Mouse (Mus musculus) hindbrain, embryonic 14.5 days (tissue): ENCODE data around the gene Pex14. TPM values are rescaled to one million over a fixed set of nuclear protein-coding genes. Genes with fewer than 3 reads are reported as not detected.
A peak's percentile ranks its signal among the peaks of the same experiment; 100 is the strongest.

Source experiments
- ATAC-seq: fragments of 200-750 bp; cut with Nextera tagmentation; 2 replicates; pipeline ENCODE4 v1.8.0; 2017; ENCODE audit warnings: moderate number of reproducible peaks, mild to moderate bottlenecking, moderate TSS enrichment, moderate library complexity; ENCODE audit not compliant: low FRiP score
- DNase-seq: peaks from one replicate; pipeline ENCODE4 v3.0.0-alpha.2; 2015; ENCODE audit warnings: low spot score
- H3K27ac ChIP-seq: fragments of 300-500 bp; sonication (generic); 2 replicates; pipeline ENCODE4 v1.5.1; 2014; ENCODE audit warnings: mild to moderate bottlenecking, moderate library complexity
- H3K27me3 ChIP-seq: fragments of 300-500 bp; sonication (generic); 2 replicates; pipeline ENCODE4 v1.6.1; 2014; ENCODE audit warnings: mild to moderate bottlenecking, low read length, mixed read lengths; ENCODE audit not compliant: control insufficient read depth, insufficient read depth
- H3K36me3 ChIP-seq: fragments of 300-500 bp; sonication (generic); replicated peaks from 2 replicates; pipeline ENCODE4 v1.6.1; 2014; ENCODE audit not compliant: control insufficient read depth, insufficient read depth
- H3K4me1 ChIP-seq: fragments of 300-500 bp; sonication (generic); replicated peaks from 2 replicates; pipeline ENCODE4 v1.6.1; 2014; ENCODE audit warnings: antibody characterized with exemption, low read length, mixed read lengths; ENCODE audit not compliant: control insufficient read depth, insufficient read depth
- H3K4me2 ChIP-seq: fragments of 300-500 bp; sonication (generic); replicated peaks from 2 replicates; pipeline ENCODE4 v1.6.1; 2014; ENCODE audit warnings: mild to moderate bottlenecking, moderate library complexity
- H3K4me3 ChIP-seq: fragments of 300-500 bp; sonication (generic); replicated peaks from 2 replicates; pipeline ENCODE4 v1.5.1; 2014; ENCODE audit warnings: mild to moderate bottlenecking, low read length
- H3K9ac ChIP-seq: fragments of 300-500 bp; sonication (generic); 2 replicates; pipeline ENCODE4 v1.6.1; 2014
- H3K9me3 ChIP-seq: fragments of 300-500 bp; sonication (generic); 2 replicates; pipeline ENCODE4 v1.6.1; 2016; ENCODE audit warnings: low read length; ENCODE audit not compliant: control insufficient read depth
- WGBS: fragments of 180-500 bp; shearing (Covaris S2); extraction: QIAGEN DNeasy Blood & Tissue Kit; methylation state at CpG from one replicate; pipeline ENCODE4 v1.1.7; 2014; 5-methylcytosine and 5-hydroxymethylcytosine counted together
- polyA plus RNA-seq: library from polyadenylated mRNA; unstranded; fragments of >200 nt; fragmentation: Nextera tagmentation; extraction: Ambion mirVana; gene quantifications from 2 replicates; pipeline ENCODE4 v1.2.1, GENCODE M21; 2014

The Pex14 gene
- polyA plus RNA-seq, 1 experiment from 2014 or later, result 47.0 TPM

DNA sequence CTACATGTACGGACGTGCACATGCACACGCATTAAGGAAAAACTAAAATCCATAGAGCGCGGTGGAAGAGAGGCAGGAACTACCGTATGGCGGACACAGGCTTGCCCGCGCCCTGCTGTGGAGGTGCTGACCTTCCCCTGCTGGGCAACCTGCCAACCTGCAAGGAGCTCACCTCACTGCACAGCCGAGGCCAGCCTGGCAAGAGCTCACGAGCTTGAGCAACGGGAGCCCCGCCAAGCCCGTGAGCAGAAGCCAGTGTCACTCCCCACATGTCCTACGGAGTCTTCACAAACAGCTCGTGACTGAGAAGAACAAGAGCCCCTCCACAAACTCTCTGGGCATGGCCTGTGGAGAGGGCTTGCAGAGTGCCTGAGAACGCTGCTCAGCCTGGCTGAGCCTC is 18.1 kb downstream of the Pex14 start:
- Histone ChIP-seq H3K4me1 (no peaks in the 10 kb centered on the region), H3K27me3 (no peaks in the 10 kb centered on the region), H3K9ac (no peak overlapping the region), H3K27ac (no peak overlapping the region), H3K4me2 (no peak overlapping the region), H3K36me3 (no peaks in the 10 kb centered on the region), H3K4me3 (no peak overlapping the region), H3K9me3 (no peaks in the 10 kb centered on the region)
- 68% methylated on average over 17 of the region's 17 CpGs for WGBS
- DNase-seq (no peak), ATAC-seq (peak; percentile 27; the same call in 1 of the 2 replicates)

DNA sequence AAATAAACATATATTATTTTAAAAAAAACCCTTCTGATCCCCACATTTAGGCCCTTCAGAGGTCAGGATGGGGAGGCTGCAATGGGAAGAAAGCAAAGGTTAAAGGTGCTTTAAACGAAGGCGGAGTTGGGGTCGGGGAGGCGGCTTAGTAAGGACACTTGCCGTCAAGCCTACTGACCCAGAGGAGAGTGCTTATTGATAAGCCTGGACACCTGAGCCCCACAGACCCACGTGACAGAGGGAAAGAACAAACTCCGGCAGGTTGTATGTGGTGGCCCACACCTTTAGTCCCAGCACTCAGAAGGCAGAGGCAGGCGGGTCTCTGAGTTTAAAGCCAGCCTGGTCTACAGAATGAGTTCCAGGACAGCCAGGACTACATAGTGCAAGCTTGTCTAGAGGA is 19.6 kb downstream of the Pex14 start:
- no peaks in the 10 kb centered on the region for H3K9me3 ChIP-seq
- no peak overlapping the region for H3K27ac ChIP-seq
- ATAC-seq (no peak), DNase-seq (no peak)
- peaks cover 5% of the 10 kb centered on the region; the same call in 1 of the 2 replicates for H3K36me3 ChIP-seq
- WGBS, result 95% methylated on average over 8 of the region's 8 CpGs
- no peak overlapping the region for H3K9ac ChIP-seq
- H3K4me1 ChIP-seq, result no peaks in the 10 kb centered on the region; the same call in 1 of the 2 replicates
- H3K27me3 ChIP-seq, result no peaks in the 10 kb centered on the region
- H3K4me2 ChIP-seq, result no peak overlapping the region
- no peak overlapping the region for H3K4me3 ChIP-seq

DNA sequence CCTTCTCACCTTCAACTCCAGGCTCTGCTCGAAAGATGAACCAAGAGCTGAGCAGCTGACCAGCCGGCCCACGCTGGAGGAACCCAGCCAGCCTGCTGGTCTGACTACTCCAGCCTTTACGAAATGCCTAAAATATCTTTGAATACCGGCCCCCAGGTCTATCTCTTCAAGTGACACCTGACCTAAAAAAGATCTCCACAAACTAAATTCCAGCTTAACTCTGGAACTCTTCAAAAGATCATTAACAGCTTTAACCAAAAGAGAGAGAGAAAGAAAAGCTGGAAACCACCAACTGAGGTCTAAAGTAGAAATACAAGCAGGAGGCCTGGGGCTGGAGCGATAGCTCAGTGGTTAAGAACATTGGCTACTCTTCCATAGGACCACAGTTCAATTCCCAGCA is 20.0 kb downstream of the Pex14 start:
- Histone ChIP-seq H3K9ac (no peak overlapping the region), H3K27ac (no peak overlapping the region), H3K9me3 (no peaks in the 10 kb centered on the region), H3K4me2 (no peak overlapping the region), H3K4me3 (no peak overlapping the region), H3K27me3 (no peaks in the 10 kb centered on the region), H3K4me1 (no peaks in the 10 kb centered on the region; the same call in 1 of the 2 replicates), H3K36me3 (peaks cover 10% of the 10 kb centered on the region)
- no peak for ATAC-seq
- WGBS, result 94% methylated on average over 6 of the region's 6 CpGs
- DNase-seq, result no peak

- no peak overlapping the region for H3K27ac ChIP-seq
- H3K4me3 ChIP-seq, result no peak overlapping the region
- no peak for DNase-seq
- WGBS, result 67% methylated on average over 4 of the region's 4 CpGs
- H3K9ac ChIP-seq, result no peak overlapping the region
- H3K4me2 ChIP-seq, result no peak overlapping the region
- no peaks in the 10 kb centered on the region for H3K27me3 ChIP-seq
- H3K36me3 ChIP-seq, result peaks cover 13% of the 10 kb centered on the region
- no peaks in the 10 kb centered on the region; the same call in 1 of the 2 replicates for H3K4me1 ChIP-seq
- ATAC-seq, result no peak
- no peaks in the 10 kb centered on the region for H3K9me3 ChIP-seq
Observed at GRCm38 (mm10) chr4:149078261-149078660, 21.4 kb downstream of the Pex14 start.

- H3K9ac ChIP-seq, result no peak overlapping the region
- no peaks in the 10 kb centered on the region for H3K27me3 ChIP-seq
- ATAC-seq, result peak; percentile 71
- H3K9me3 ChIP-seq, result no peaks in the 10 kb centered on the region
- 20% methylated on average over 10 of the region's 10 CpGs for WGBS
- no peak overlapping the region for H3K4me3 ChIP-seq
- H3K4me1 ChIP-seq, result no peaks in the 10 kb centered on the region; the same call in 1 of the 2 replicates
- H3K36me3 ChIP-seq, result peaks cover 22% of the 10 kb centered on the region
- no peak overlapping the region for H3K4me2 ChIP-seq
- peak; percentile 82 for DNase-seq
- H3K27ac ChIP-seq, result no peak overlapping the region
Observed at GRCm38 (mm10) chr4:149075871-149076575, 23.7 kb downstream of the Pex14 start.

DNA sequence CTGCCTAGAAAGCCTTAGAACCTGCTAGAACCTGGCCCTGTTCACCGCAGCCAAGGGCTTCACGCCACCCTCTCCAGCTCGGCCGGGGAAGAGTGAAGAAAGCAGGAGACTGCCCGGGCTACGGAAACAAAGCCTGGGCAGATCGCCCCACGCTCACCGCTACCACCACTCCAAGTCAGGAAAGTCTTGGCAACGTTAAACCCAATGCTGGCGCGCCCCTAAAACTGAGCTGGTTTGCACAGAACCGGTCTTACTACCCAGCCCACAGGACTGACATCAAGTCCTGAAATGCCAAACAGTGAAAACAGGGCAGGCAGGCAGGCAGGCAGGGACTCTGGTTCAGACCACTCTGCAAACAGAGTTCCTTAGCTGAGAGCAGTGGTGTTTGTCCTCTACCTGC is 24.6 kb downstream of the Pex14 start:
- H3K4me2 ChIP-seq, result no peak overlapping the region
- no peaks in the 10 kb centered on the region for H3K9me3 ChIP-seq
- ATAC-seq (no peak), DNase-seq (no peak)
- H3K27me3 ChIP-seq, result no peaks in the 10 kb centered on the region
- peaks cover 22% of the 10 kb centered on the region for H3K36me3 ChIP-seq
- H3K9ac ChIP-seq, result no peak overlapping the region
- no peak overlapping the region for H3K4me3 ChIP-seq
- H3K4me1 ChIP-seq, result no peaks in the 10 kb centered on the region; the same call in 1 of the 2 replicates
- 98% methylated on average over 13 of the region's 13 CpGs for WGBS
- H3K27ac ChIP-seq, result no peak overlapping the region; the same call in 1 of the 2 replicates

GRCm38 (mm10) chr4:149066672-149067551 is 32.8 kb downstream of the Pex14 start:
- no peaks in the 10 kb centered on the region for H3K27me3 ChIP-seq
- ATAC-seq (peak; percentile 43), DNase-seq (peak; percentile 45)
- WGBS, result 78% methylated on average over 22 of the region's 22 CpGs
- 0 out of 2 replicates have a peak overlapping the region, but pooled peaks have one; percentile 49 for H3K27ac ChIP-seq
- no peak overlapping the region for H3K4me2 ChIP-seq
- no peak overlapping the region for H3K4me3 ChIP-seq
- H3K9me3 ChIP-seq, result no peaks in the 10 kb centered on the region
- H3K36me3 ChIP-seq, result peaks cover 1% of the 10 kb centered on the region; the same call in 1 of the 2 replicates
- H3K9ac ChIP-seq, result 0 out of 2 replicates have a peak overlapping the region, but pooled peaks have one; percentile 29
- H3K4me1 ChIP-seq, result peaks cover 6% of the 10 kb centered on the region

GRCm38 (mm10) chr4:149064061-149064854 is 35.4 kb downstream of the Pex14 start:
- no peak overlapping the region for H3K9ac ChIP-seq
- no peak overlapping the region for H3K4me3 ChIP-seq
- H3K36me3 ChIP-seq, result no peaks in the 10 kb centered on the region
- H3K4me2 ChIP-seq, result no peak overlapping the region
- no peak for DNase-seq
- no peak for ATAC-seq
- no peaks in the 10 kb centered on the region for H3K9me3 ChIP-seq
- H3K27ac ChIP-seq, result no peak overlapping the region
- 86% methylated on average over 23 of the region's 23 CpGs for WGBS
- H3K4me1 ChIP-seq, result peaks cover 19% of the 10 kb centered on the region
- H3K27me3 ChIP-seq, result no peaks in the 10 kb centered on the region
